Mouse (Mus musculus) left cerebral cortex, adult 2 months (tissue): ENCODE results near the gene Bap1. TPM values are rescaled to one million over a fixed set of nuclear protein-coding genes. Genes with fewer than 3 reads are reported as not detected.
A peak's percentile ranks its signal among the peaks of the same experiment; 100 is the strongest.

Source experiments
- DNase-seq, 2 experiments: peaks; one replicate each; pipeline ENCODE4 v3.0.0; 2021 to 2022; ENCODE audit warnings: low spot score in 2 of 2, mixed read lengths in 1 of 2; ENCODE audit errors: extremely low spot score in 1 of 2
- H3K27ac ChIP-seq: fragments of 200-600 bp; 2 replicates; pipeline ENCODE4 v1.8.1; 2022
- H3K4me3 ChIP-seq: fragments of 200-600 bp; 2 replicates; pipeline ENCODE4 v1.8.1; 2022
- CTCF ChIP-seq: fragments of 200-600 bp; IDR thresholded peaks from 2 replicates; pipeline ENCODE4 v1.8.1; 2022; ENCODE audit warnings: antibody characterized with exemption, mild to moderate bottlenecking, moderate library complexity
- intact Hi-C: fragments of 180-260 bp; cut with DNase I; formaldehyde crosslinking; loops from one replicate; pipeline ENCODE4 v1.15.1; 2025
- total RNA-seq, 2 experiments: library from RNA; stranded (reverse); gene quantifications; 2 replicates each; pipeline ENCODE4 v1.2.3; 2021

Gene Bap1
- total RNA-seq, 2 experiments from 2014 or later: 142 to 146 TPM

DNA sequence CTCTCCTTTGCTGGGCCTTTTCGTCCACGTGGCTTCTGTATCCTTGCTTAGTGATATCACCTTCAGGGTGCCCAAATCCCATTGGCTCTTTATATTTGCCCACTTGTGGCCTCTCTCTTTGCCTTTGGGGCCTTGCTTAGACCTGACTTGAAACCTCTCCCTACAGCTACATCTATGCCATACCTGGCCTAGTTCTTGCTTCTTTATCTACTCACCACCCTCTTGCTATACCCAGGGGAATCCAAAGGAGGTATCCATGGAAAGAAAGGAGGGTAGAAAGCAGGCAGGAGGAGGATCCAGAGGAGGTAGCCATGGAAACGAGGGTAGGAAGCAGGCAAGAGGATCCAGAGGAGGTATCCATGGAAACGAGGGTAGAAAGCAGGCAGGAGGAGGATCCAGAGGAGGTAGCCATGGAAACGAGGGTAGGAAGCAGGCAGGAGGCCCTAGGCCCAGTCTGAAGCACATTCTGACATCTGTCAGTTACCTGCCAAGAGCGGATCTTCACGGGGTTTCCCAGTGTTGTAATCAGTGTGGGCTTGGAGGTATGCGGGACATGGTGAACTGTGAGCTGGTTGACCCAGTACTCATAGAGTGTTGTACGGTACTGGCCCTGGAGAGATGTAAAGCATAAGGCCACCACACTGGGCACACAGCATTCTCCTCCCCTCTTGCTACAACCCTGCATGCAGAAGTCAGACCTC, 17.2 kb downstream of the Bap1 start:
- DNase-seq: peak; percentile 53 to 55
- Histone ChIP-seq H3K27ac (peak overlapping the region; percentile 93), H3K4me3 (peak overlapping the region; percentile 16; the same call in 1 of the 2 replicates)
- intact Hi-C loops: no loop called here
- TF ChIP-seq CTCF: no peak

DNA sequence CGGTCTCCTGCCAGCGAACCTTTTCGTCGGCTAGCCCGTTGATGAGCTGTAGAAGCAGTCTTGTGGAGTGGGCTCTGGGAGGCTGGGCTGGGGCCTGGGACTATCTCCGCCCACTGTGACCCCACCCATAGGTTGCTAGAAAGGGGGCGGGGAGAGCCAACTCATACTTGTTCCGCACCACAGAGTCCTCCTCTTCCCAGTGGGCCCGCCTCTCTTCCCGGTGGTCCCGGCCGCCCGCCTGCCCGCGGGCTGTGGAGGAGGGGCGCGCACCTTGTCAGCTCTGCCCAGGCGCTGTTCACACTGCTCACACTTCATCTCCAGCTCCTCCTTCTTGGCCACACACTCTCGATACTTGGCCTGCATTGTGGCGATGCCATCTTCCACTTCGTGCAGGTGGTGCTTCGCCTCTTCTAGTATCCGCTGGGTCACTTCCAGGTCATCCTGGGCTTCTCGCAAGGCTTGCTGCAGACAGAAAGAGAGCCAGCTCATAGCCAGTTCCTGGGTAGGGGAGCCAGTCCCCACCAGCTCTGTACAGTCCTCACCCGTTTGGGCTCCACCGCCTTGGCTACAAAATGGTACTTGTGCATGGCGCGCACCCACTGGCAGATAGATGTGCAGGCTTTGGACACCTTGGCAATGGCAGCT, 18.3 kb downstream of the Bap1 start:
- Histone ChIP-seq H3K27ac (peak overlapping the region; percentile 93), H3K4me3 (peak overlapping the region; percentile 16; the same call in 1 of the 2 replicates)
- DNase-seq: peak; percentile 32 to 63
- intact Hi-C loops: loop anchor here (2.0 kb wide), 1 partner anchor 67 kb away; the partner anchor contains the start of gene Capn7
- TF ChIP-seq CTCF: no peak

DNA sequence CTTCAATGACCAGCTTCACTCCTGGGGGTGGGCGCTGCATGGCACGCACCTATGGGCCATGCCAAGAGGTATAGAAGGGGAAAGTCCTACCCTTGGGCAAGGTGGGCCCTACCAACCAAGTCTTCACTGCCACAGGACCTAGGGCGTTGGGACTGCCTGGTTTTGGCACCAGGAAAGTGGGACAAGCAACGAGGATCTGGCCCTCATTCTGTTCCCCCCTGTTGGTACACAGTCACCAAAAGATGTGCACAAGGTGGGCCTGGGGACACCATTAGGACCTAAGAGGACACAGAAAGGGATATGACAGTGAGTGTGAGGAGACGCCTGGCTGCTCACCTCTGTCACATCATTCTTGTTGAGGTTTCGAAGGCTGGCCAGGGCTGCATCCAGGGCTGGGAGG, 19.9 kb downstream of the Bap1 start:
- TF ChIP-seq CTCF: no peak
- DNase-seq: no peak
- Histone ChIP-seq H3K27ac (no peak overlapping the region), H3K4me3 (no peak overlapping the region)
- intact Hi-C loops: loop anchor here (2.0 kb wide), 1 partner anchor 66 kb away; the partner anchor contains the start of gene Capn7

DNA sequence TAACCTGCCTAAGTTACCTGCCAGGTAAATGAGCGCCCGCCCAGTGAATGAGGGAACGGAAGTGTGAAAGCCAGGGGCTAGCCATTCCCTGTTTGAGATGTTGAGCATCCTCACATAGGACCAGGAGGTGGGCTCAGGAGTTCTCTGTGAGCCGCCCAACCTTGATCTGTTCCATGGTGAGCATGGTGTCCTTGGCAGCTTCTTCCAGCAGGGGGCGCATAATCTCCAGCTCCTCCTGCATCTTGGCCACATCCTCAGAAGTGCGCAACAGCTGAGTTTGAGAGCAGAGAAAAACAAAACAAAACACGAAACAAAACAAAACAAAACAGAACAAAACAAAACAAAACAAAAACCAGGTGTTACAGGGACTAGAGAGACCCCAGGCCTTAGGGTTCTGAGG, 20.9 kb downstream of the Bap1 start:
- intact Hi-C loops: loop anchor here (2.0 kb wide), 2 partner anchors 51 to 201 kb away; partner anchors contain the start of gene Dnah1
- peak; percentile 92 for TF ChIP-seq CTCF
- Histone ChIP-seq H3K27ac (no peak overlapping the region), H3K4me3 (no peak overlapping the region)
- DNase-seq: peak; percentile 77 to 80

DNA sequence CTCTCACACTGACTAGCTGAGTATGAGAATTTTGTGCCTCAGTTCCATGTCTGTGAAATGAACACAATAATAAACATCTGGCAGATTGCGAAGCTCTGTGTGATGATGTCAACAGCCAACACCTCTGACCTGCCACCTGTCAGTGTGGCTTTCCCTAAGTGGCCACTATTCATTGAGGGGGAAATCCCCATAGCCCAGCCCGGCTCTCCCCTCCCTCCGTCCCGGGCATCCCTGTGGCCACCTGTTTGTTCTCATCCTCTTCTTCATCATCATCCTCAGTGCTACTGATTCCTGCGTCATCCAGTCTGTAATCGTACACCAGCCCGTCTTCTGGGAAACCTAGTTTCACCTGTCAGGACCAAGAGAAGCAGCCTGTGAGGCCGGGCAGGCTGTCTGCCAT, 34.5 kb downstream of the Bap1 start:
- no peak for DNase-seq
- no peak overlapping the region for H3K27ac ChIP-seq
- intact Hi-C loops: no loop called here
- no peak for TF ChIP-seq CTCF
- no peak overlapping the region for H3K4me3 ChIP-seq

Other genes starting within 250 kb of the Bap1 start
- 100 to 1,000 TPM; 137 to 156 TPM for gene Spcs1, start 249.8 kb upstream of the Bap1 start, total RNA-seq
- gene Pbrm1, start 232.3 kb upstream of the Bap1 start, total RNA-seq: 10 to 100 TPM; 56.9 to 58.0 TPM
- 10 to 100 TPM; 50.5 to 51.0 TPM for gene Gnl3, start 232.3 kb upstream of the Bap1 start, total RNA-seq
- gene Smim4, start 122.5 kb upstream of the Bap1 start, total RNA-seq: 10 to 100 TPM; 21.9 to 23.5 TPM
- gene Nt5dc2, start 120.4 kb upstream of the Bap1 start, total RNA-seq: 1 to 10 TPM; 2.5 to 2.8 TPM
- 10 to 100 TPM; 21.2 to 29.4 TPM for gene Stab1, start 82.8 kb upstream of the Bap1 start, total RNA-seq
- gene Tnnc1, start 43.1 kb upstream of the Bap1 start, total RNA-seq: 10 to 100 TPM; 33.8 to 37.7 TPM
- gene Nisch, start 34.5 kb upstream of the Bap1 start, total RNA-seq: 100 to 1,000 TPM; 387 to 407 TPM
- 1 to 10 TPM; 5.4 to 6.1 TPM for gene Sema3g, start 33.6 kb upstream of the Bap1 start, total RNA-seq
- 1 to 10 TPM; 3.3 to 4.3 TPM for gene Phf7, start 133 bp upstream of the Bap1 start, total RNA-seq
- 1 to 10 TPM; 4.6 to 5.8 TPM for gene Dnah1, start 72.4 kb downstream of the Bap1 start, total RNA-seq
- gene Capn7, start 85.2 kb downstream of the Bap1 start, total RNA-seq: 10 to 100 TPM; 33.8 to 38.3 TPM
- 10 to 100 TPM; 63.5 to 65.4 TPM for gene Sh3bp5, start 184.6 kb downstream of the Bap1 start, total RNA-seq
- 10 to 100 TPM; 12.7 to 15.1 TPM for gene Eaf1, start 242.9 kb downstream of the Bap1 start, total RNA-seq
- gene Mettl6, start 243.6 kb downstream of the Bap1 start, total RNA-seq: 10 to 100 TPM; 32.7 to 35.6 TPM